Mouse (Mus musculus): ENCODE measurements around the gene Mymk. TPM values are rescaled to one million over a fixed set of nuclear protein-coding genes. Genes with fewer than 3 reads are reported as not detected.

Gene Mymk
- polyA plus RNA-seq, 1 experiment from 2014 or later: 63.7 TPM

DNA sequence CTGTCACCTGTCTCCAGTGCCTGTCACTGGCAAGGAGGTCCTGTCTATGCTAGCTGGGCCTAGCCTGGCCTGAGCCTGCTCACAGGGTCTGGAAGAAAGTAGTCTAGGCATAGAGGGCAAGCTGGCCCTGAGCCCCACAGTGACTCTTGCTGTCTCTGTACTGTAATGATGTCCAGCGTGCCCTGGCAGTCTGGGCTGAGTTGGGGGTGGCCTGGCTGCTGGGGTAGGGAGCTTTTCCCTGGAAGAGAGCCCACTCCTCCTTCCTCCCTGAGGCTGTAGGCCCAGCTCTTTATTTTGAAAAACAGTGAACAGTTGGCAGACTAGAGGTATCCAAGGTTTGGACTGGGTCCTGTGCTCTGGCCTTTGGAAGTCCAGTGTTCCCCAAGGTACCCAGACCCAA lies 50.9 kb downstream of the Mymk start:
- Histone ChIP-seq H3K27ac (replicated peaks) (no peak overlapping the region), H3K4me2 (replicated peaks) (no peak overlapping the region), H3K9ac (no peak overlapping the region), H3K27me3 (no peaks in the 10 kb centered on the region), H3K36me3 (peaks cover 39% of the 10 kb centered on the region), H3K9me3 (replicated peaks) (no peaks in the 10 kb centered on the region), H3K4me1 (no peaks in the 10 kb centered on the region), H3K4me3 (replicated peaks) (no peak overlapping the region)
- no peak for ATAC-seq (ENCODE audit: insufficient number of reproducible peaks, low FRiP score, low TSS enrichment, low read depth)
- 89% methylated on average over 1 of the region's 1 CpGs for WGBS

DNA sequence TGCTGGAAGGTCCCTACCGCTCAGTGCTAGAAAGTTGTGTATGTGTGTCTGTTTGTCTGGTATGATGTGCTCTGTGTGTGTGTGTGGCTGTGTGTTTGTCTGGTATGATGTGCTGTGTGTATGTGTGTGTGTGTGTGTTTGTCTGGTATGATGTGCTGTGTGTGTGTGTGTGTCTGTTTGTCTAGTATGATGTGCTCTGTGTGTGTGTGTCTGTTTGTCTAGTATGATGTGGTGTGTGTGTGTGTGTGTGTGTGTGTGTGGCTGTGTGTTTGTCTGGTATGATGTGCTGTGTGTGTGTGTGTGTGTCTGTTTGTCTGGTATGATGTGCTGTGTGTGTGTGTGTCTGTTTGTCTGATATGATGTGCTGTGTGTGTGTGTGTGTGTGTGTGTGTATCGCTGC lies 52.4 kb downstream of the Mymk start:
- no peak for ATAC-seq (ENCODE audit: insufficient number of reproducible peaks, low FRiP score, low TSS enrichment, low read depth)
- 86% methylated on average over 2 of the region's 2 CpGs for WGBS
- no peak overlapping the region for H3K4me3 ChIP-seq (replicated peaks)
- H3K27me3 ChIP-seq: no peaks in the 10 kb centered on the region
- no peak overlapping the region; the same call in 1 of the 2 replicates for H3K9ac ChIP-seq
- H3K27ac ChIP-seq (replicated peaks): no peak overlapping the region
- no peaks in the 10 kb centered on the region for H3K9me3 ChIP-seq (replicated peaks)
- H3K4me2 ChIP-seq (replicated peaks): no peak overlapping the region
- H3K4me1 ChIP-seq: no peaks in the 10 kb centered on the region
- H3K36me3 ChIP-seq: peaks cover 55% of the 10 kb centered on the region

DNA sequence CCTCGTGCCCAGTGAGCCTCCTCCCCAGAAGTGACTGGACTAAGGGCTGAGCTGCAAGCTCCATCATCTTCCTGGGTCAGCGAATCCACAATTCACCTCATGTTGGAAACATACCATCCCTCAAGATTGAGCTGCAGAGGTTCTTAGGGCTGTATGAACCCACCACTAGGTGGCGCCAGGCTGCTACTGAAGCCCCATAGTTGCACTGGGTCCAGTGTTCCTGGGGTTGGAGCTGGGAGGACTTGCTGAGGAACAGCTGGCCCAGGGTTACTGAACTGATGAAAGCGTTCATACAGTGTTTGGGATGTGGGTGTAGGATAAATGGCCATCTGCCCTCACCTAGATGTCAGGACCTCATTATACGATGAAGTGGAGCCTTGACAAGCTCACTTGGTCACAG lies 54.2 kb downstream of the Mymk start:
- 0 out of 2 replicates have a peak, but pooled peaks have one; percentile 17 for ATAC-seq (ENCODE audit: insufficient number of reproducible peaks, low FRiP score, low TSS enrichment, low read depth)
- H3K4me3 ChIP-seq (replicated peaks): no peak overlapping the region
- H3K9me3 ChIP-seq (replicated peaks): no peaks in the 10 kb centered on the region
- peaks cover 63% of the 10 kb centered on the region for H3K36me3 ChIP-seq
- H3K4me1 ChIP-seq: no peaks in the 10 kb centered on the region
- no peak overlapping the region for H3K27ac ChIP-seq (replicated peaks)
- H3K9ac ChIP-seq: no peak overlapping the region
- H3K27me3 ChIP-seq: no peaks in the 10 kb centered on the region
- WGBS: 48% methylated on average over 5 of the region's 5 CpGs
- no peak overlapping the region for H3K4me2 ChIP-seq (replicated peaks)

Other genes with a start within 250 kb of the Mymk start
- not detected in 2 replicates for gene Abo, start 207.2 kb downstream of the Mymk start, polyA plus RNA-seq (2015; fragmentation: Nextera tagmentation; extraction: Ambion mirVana)
- gene Surf6, start 169.3 kb downstream of the Mymk start, polyA plus RNA-seq (2015; fragmentation: Nextera tagmentation; extraction: Ambion mirVana): 28.4 and 28.8 TPM in 2 replicates
- 52.4 and 56.4 TPM in 2 replicates for gene Med22, start 161.5 kb downstream of the Mymk start, polyA plus RNA-seq (2015; fragmentation: Nextera tagmentation; extraction: Ambion mirVana)
- 584 and 598 TPM in 2 replicates for gene Rpl7a, start 161.4 kb downstream of the Mymk start, polyA plus RNA-seq (2015; fragmentation: Nextera tagmentation; extraction: Ambion mirVana)
- gene Surf2, start 155.8 kb downstream of the Mymk start, polyA plus RNA-seq (2015; fragmentation: Nextera tagmentation; extraction: Ambion mirVana): 38.2 TPM in 2 replicates
- gene Surf1, start 155.6 kb downstream of the Mymk start, polyA plus RNA-seq (2015; fragmentation: Nextera tagmentation; extraction: Ambion mirVana): 58.4 and 60.4 TPM in 2 replicates
- gene Surf4, start 138.3 kb downstream of the Mymk start, polyA plus RNA-seq (2015; fragmentation: Nextera tagmentation; extraction: Ambion mirVana): 265 and 273 TPM in 2 replicates
- 0.07 and 0.14 TPM in 2 replicates for gene Stkld1, start 138.1 kb downstream of the Mymk start, polyA plus RNA-seq (2015; fragmentation: Nextera tagmentation; extraction: Ambion mirVana)
- 43.2 and 48.6 TPM in 2 replicates for gene Rexo4, start 107.8 kb downstream of the Mymk start, polyA plus RNA-seq (2015; fragmentation: Nextera tagmentation; extraction: Ambion mirVana)
- 0.12 and 0.25 TPM in 2 replicates for gene Adamts13, start 98.8 kb downstream of the Mymk start, polyA plus RNA-seq (2015; fragmentation: Nextera tagmentation; extraction: Ambion mirVana)
- 72.7 and 82.7 TPM in 2 replicates for gene Cacfd1, start 62.3 kb downstream of the Mymk start, polyA plus RNA-seq (2015; fragmentation: Nextera tagmentation; extraction: Ambion mirVana)
- 0.91 and 1.1 TPM in 2 replicates for gene Slc2a6, start 44.2 kb downstream of the Mymk start, polyA plus RNA-seq (2015; fragmentation: Nextera tagmentation; extraction: Ambion mirVana)
- 3.8 and 5.0 TPM in 2 replicates for gene Adamtsl2, start 7.2 kb upstream of the Mymk start, polyA plus RNA-seq (2015; fragmentation: Nextera tagmentation; extraction: Ambion mirVana)
- gene Fam163b, start 70.3 kb upstream of the Mymk start, polyA plus RNA-seq (2015; fragmentation: Nextera tagmentation; extraction: Ambion mirVana): 0.12 and 0.31 TPM in 2 replicates
- gene Dbh, start 93.1 kb upstream of the Mymk start, polyA plus RNA-seq (2015; fragmentation: Nextera tagmentation; extraction: Ambion mirVana): 0.55 and 1.1 TPM in 2 replicates
- 6.3 and 8.5 TPM in 2 replicates for gene Sardh, start 176.2 kb upstream of the Mymk start, polyA plus RNA-seq (2015; fragmentation: Nextera tagmentation; extraction: Ambion mirVana)